Comparison of ENCODE assay signal across 19 mouse cellular contexts in genomic region chr4:132571190-132571589, GRCm38 (mm10). TPM values are rescaled to one million over a fixed set of nuclear protein-coding genes. Genes with fewer than 3 reads are reported as not detected.
A peak's percentile ranks its signal among the peaks of the same experiment; 100 is the strongest.
DNase-seq lines count a peak whose midpoint lies in the region; ATAC-seq and TF ChIP-seq lines count a peak whose summit lies in the region.
"Had no signal": no experiment of that assay in that cellular context is flagged by ENCODE, and none has a peak within 500 bp of the region (broad histone marks: within the 10 kb centered on the region; RNA-seq: fewer than 3 reads in every experiment).

No protein-coding gene starts in this region.

- no peaks in the 10 kb centered on the region for H3K4me1 ChIP-seq in liver, adult 2 months (ENCODE audit: control insufficient read depth, insufficient read depth, low read length)
- H3K4me1 ChIP-seq in liver, embryonic 11.5 days (replicated peaks; ENCODE audit: control insufficient read depth, insufficient read depth, low read length): no peaks in the 10 kb centered on the region
- peaks cover 15% of the 10 kb centered on the region; the same call in 1 of the 2 replicates for H3K4me1 ChIP-seq in lung, embryonic 16.5 days (replicated peaks; ENCODE audit: control insufficient read depth, insufficient read depth, low read length)
- H3K4me1 ChIP-seq: hindbrain, embryonic 13.5 days; limb, embryonic 12.5 days had no signal

- intact Hi-C loops in heart, postnatal 14 days (cut with DNase I): no loop called here

- H3K79me2 ChIP-seq in liver, adult 2 months (ENCODE audit: control insufficient read depth, insufficient read depth, low read length): no peaks in the 10 kb centered on the region
- peaks cover 100% of the 10 kb centered on the region for H3K79me2 ChIP-seq in macrophage (ENCODE audit: inconsistent target)

- peak; percentile 32 for DNase-seq in liver, adult 2 months (ENCODE audit: extremely low read depth, low read depth, low spot score)
- DNase-seq in liver, embryonic 11.5 days (ENCODE audit: low spot score): no peak
- DNase-seq in left cerebral cortex, adult 8-10 months (ENCODE audit: low spot score in 2 of 2): no peak
- DNase-seq in heart, postnatal 14 days: no peak
- DNase-seq in heart, adult 11 months: no peak
- DNase-seq: adrenal gland, adult 8-10 months; cerebellum, adult 8-10 months; heart, adult 18-20 months; layer of hippocampus, postnatal 36 days; liver, embryonic 13.5 days; thymus, postnatal 14 days had no signal

- H3K27ac ChIP-seq in liver, adult 2 months (replicated peaks; ENCODE audit: insufficient read depth, low read depth, low read length): peak overlapping the region; percentile 15; the same call in 1 of the 2 replicates
- H3K27ac ChIP-seq in liver, embryonic 11.5 days (ENCODE audit: low read depth, low read length): no peak overlapping the region
- peak overlapping the region; percentile 81 for H3K27ac ChIP-seq in lung, embryonic 16.5 days (ENCODE audit: low read length)
- peak overlapping the region; percentile 86 for H3K27ac ChIP-seq in macrophage
- H3K27ac ChIP-seq: forebrain, embryonic 13.5 days; heart, embryonic 13.5 days; hindbrain, embryonic 13.5 days; layer of hippocampus, adult 2 months; limb, embryonic 12.5 days; liver, embryonic 13.5 days had no signal

- no peak for TF ChIP-seq CTCF in liver, adult 2 months (IDR thresholded peaks at IDR 0.05; ENCODE audit: low read depth, low read length)

- TF ChIP-seq POLR2A in liver, adult 2 months (IDR thresholded peaks at IDR 0.05; ENCODE audit: extremely low read depth, insufficient read depth, low read length): no peak

- no peaks in the 10 kb centered on the region for H3K27me3 ChIP-seq in liver, adult 2 months (ENCODE audit: control insufficient read depth, insufficient read depth, low read length)
- no peaks in the 10 kb centered on the region for H3K27me3 ChIP-seq in liver, embryonic 11.5 days (replicated peaks; ENCODE audit: control insufficient read depth, insufficient read depth, low read length)
- H3K27me3 ChIP-seq in lung, embryonic 16.5 days (ENCODE audit: control insufficient read depth, insufficient read depth, low read depth, low read length): no peaks in the 10 kb centered on the region
- H3K27me3 ChIP-seq: forebrain, embryonic 13.5 days; heart, embryonic 13.5 days; hindbrain, embryonic 13.5 days; limb, embryonic 12.5 days; liver, embryonic 13.5 days had no signal

- no peak for ATAC-seq in liver, embryonic 11.5 days (replicated peaks; ENCODE audit: low FRiP score)
- ATAC-seq in lung, embryonic 16.5 days (ENCODE audit: low read depth): peak; percentile 51
- ATAC-seq: activated CD4-positive, CD25-positive, alpha-beta regulatory T cell, adult 4 months; forebrain, embryonic 13.5 days had no signal

- 88% methylated on average over 9 of the region's 9 CpGs for WGBS in liver, adult 2 months
- WGBS in liver, embryonic 11.5 days: 82% methylated on average over 9 of the region's 9 CpGs
- WGBS in lung, embryonic 16.5 days: 48% methylated on average over 9 of the region's 9 CpGs
- 43% methylated on average over 8 of the region's 9 CpGs for WGBS in macrophage (ENCODE audit: missing documents)

- H3K9me3 ChIP-seq in liver, embryonic 11.5 days (ENCODE audit: control insufficient read depth, low read length): no peaks in the 10 kb centered on the region
- peaks cover 2% of the 10 kb centered on the region; the same call in 1 of the 2 replicates for H3K9me3 ChIP-seq in lung, embryonic 16.5 days (ENCODE audit: control insufficient read depth, low read length)
- H3K9me3 ChIP-seq: forebrain, embryonic 13.5 days; heart, embryonic 13.5 days; hindbrain, embryonic 13.5 days; liver, embryonic 13.5 days had no signal

- no peak overlapping the region for H3K9ac ChIP-seq in liver, adult 2 months (ENCODE audit: low read depth, low read length)
- H3K9ac ChIP-seq in liver, embryonic 11.5 days (ENCODE audit: low read depth, low read length): no peak overlapping the region
- no peak overlapping the region for H3K9ac ChIP-seq in lung, embryonic 16.5 days (ENCODE audit: low read length)
- H3K9ac ChIP-seq: forebrain, embryonic 13.5 days; heart, embryonic 13.5 days; hindbrain, embryonic 13.5 days; limb, embryonic 12.5 days; liver, embryonic 13.5 days had no signal

- H3K4me2 ChIP-seq in liver, embryonic 11.5 days: no peak overlapping the region
- no peak overlapping the region for H3K4me2 ChIP-seq in lung, embryonic 16.5 days (ENCODE audit: low read depth, low read length)
- H3K4me2 ChIP-seq: forebrain, embryonic 13.5 days; heart, embryonic 13.5 days; hindbrain, embryonic 13.5 days; limb, embryonic 12.5 days; liver, embryonic 13.5 days had no signal

- H3K4me3 ChIP-seq in liver, adult 2 months (ENCODE audit: insufficient read depth, low read depth, low read length): no peak overlapping the region
- H3K4me3 ChIP-seq in liver, embryonic 11.5 days (ENCODE audit: low read depth, low read length): no peak overlapping the region
- H3K4me3 ChIP-seq in lung, embryonic 16.5 days (ENCODE audit: low read length): no peak overlapping the region
- no peak overlapping the region for H3K4me3 ChIP-seq in macrophage (ENCODE audit: inconsistent target)
- H3K4me3 ChIP-seq: forebrain, embryonic 13.5 days; heart, embryonic 13.5 days; hindbrain, embryonic 13.5 days; layer of hippocampus, adult 2 months; limb, embryonic 12.5 days; liver, embryonic 13.5 days had no signal

- H3K36me3 ChIP-seq in liver, adult 2 months (ENCODE audit: control insufficient read depth, insufficient read depth, low read length): no peaks in the 10 kb centered on the region
- no peaks in the 10 kb centered on the region for H3K36me3 ChIP-seq in liver, embryonic 11.5 days (ENCODE audit: control insufficient read depth, insufficient read depth, low read length)
- H3K36me3 ChIP-seq in lung, embryonic 16.5 days (ENCODE audit: control insufficient read depth, insufficient read depth, low read length): no peaks in the 10 kb centered on the region
- peaks cover 34% of the 10 kb centered on the region for H3K36me3 ChIP-seq in macrophage (ENCODE audit: inconsistent target)
- H3K36me3 ChIP-seq: heart, embryonic 13.5 days; hindbrain, embryonic 13.5 days; limb, embryonic 12.5 days; liver, embryonic 13.5 days had no signal

RNA-seq across cellular contexts. Expression of gene Ptafr, which starts 7.3 kb away (rescaled TPM):
- 1.0 and 1.3 TPM in 2 replicates for total RNA-seq in liver, adult 2 months (2014; rRNA removed)
- polyA plus RNA-seq in liver, adult 2 months (2012; rRNA removed): 0.73 and 1.0 TPM in 2 replicates
- 0.73 and 0.85 TPM in 2 replicates for polyA plus RNA-seq in liver, embryonic 11.5 days (2014; fragmentation: Nextera tagmentation; extraction: Ambion mirVana)
- polyA plus RNA-seq in lung, embryonic 16.5 days (2015; fragmentation: Nextera tagmentation; extraction: Ambion mirVana): 1.1 and 1.2 TPM in 2 replicates
- 100 to 1,000 TPM in 8 of 26 experiments, 10 to 100 TPM in 18; 34.4 to 232 (median 82.6) TPM for total RNA-seq in macrophage (2018; cell fraction: chromatin; rRNA removed)
- 100 to 1,000 TPM; 244 to 546 (median 327) TPM for total RNA-seq in macrophage (2018; cell fraction: cytosol; rRNA removed)
- 100 to 1,000 TPM; 101 to 544 (median 322) TPM for total RNA-seq in macrophage (2018; cell fraction: nucleus; rRNA removed)
- polyA plus RNA-seq in macrophage (2018): 102 to 269 TPM (median 231 TPM) in 3 replicates
- total RNA-seq in left cerebral cortex, adult 8-10 months (2022): 1 to 10 TPM; 1.1 to 3.0 (median 1.8) TPM
- total RNA-seq in heart, postnatal 14 days (2021): 1 to 10 TPM; 1.1 to 2.0 TPM

RNA-seq across cellular contexts. Expression of gene Dnajc8, which starts 35.8 kb away (rescaled TPM):
- 17.0 and 26.1 TPM in 2 replicates for total RNA-seq in liver, adult 2 months (2014; rRNA removed)
- polyA plus RNA-seq in liver, adult 2 months (2012; rRNA removed): 9.7 and 10.4 TPM in 2 replicates
- polyA plus RNA-seq in liver, embryonic 11.5 days (2014; fragmentation: Nextera tagmentation; extraction: Ambion mirVana): 241 and 245 TPM in 2 replicates
- polyA plus RNA-seq in lung, embryonic 16.5 days (2015; fragmentation: Nextera tagmentation; extraction: Ambion mirVana): 159 and 171 TPM in 2 replicates
- 100 to 1,000 TPM in 2 of 26 experiments, 10 to 100 TPM in 24; 42.8 to 106 (median 71.4) TPM for total RNA-seq in macrophage (2018; cell fraction: chromatin; rRNA removed)
- 100 to 1,000 TPM in 5 of 26 experiments, 10 to 100 TPM in 21; 78.3 to 119 (median 90.3) TPM for total RNA-seq in macrophage (2018; cell fraction: cytosol; rRNA removed)
- total RNA-seq in macrophage (2018; cell fraction: nucleus; rRNA removed): 10 to 100 TPM; 37.0 to 80.7 (median 58.0) TPM
- polyA plus RNA-seq in macrophage (2018): 98.0 to 366 TPM (median 125 TPM) in 3 replicates
- total RNA-seq in left cerebral cortex, adult 8-10 months (2022): 100 to 1,000 TPM in 2 of 4 experiments, 10 to 100 TPM in 2; 97.8 to 114 (median 101) TPM
- total RNA-seq in heart, postnatal 14 days (2021): 10 to 100 TPM; 50.2 to 51.7 TPM

RNA-seq across cellular contexts. Expression of gene Atpif1, which starts 37.7 kb away (rescaled TPM):
- 59.5 and 87.1 TPM in 2 replicates for total RNA-seq in liver, adult 2 months (2014; rRNA removed)
- 25.9 and 26.2 TPM in 2 replicates for polyA plus RNA-seq in liver, adult 2 months (2012; rRNA removed)
- 1,813 and 1,952 TPM in 2 replicates for polyA plus RNA-seq in liver, embryonic 11.5 days (2014; fragmentation: Nextera tagmentation; extraction: Ambion mirVana)
- polyA plus RNA-seq in lung, embryonic 16.5 days (2015; fragmentation: Nextera tagmentation; extraction: Ambion mirVana): 976 and 986 TPM in 2 replicates
- 100 to 1,000 TPM in 2 of 26 experiments, 10 to 100 TPM in 24; 20.4 to 119 (median 53.5) TPM for total RNA-seq in macrophage (2018; cell fraction: chromatin; rRNA removed)
- total RNA-seq in macrophage (2018; cell fraction: cytosol; rRNA removed): 100 to 1,000 TPM; 377 to 989 (median 481) TPM
- 100 to 1,000 TPM in 15 of 26 experiments, 10 to 100 TPM in 11; 59.3 to 224 (median 111) TPM for total RNA-seq in macrophage (2018; cell fraction: nucleus; rRNA removed)
- 516 to 719 TPM (median 630 TPM) in 3 replicates for polyA plus RNA-seq in macrophage (2018)
- total RNA-seq in left cerebral cortex, adult 8-10 months (2022): 100 to 1,000 TPM; 377 to 510 (median 435) TPM
- 100 to 1,000 TPM; 399 to 455 TPM for total RNA-seq in heart, postnatal 14 days (2021)

Comparison
In these comparisons a context has a peak if more than half of its experiments do, and no peak if none do; other contexts are left out.
1. RNA of gene Atpif1, which starts 37.7 kb away (polyA plus RNA-seq): 1,813 to 1,952 TPM in liver, embryonic 11.5 days, 976 to 986 TPM in lung, embryonic 16.5 days and 516 to 719 TPM in macrophage; 25.9 to 26.2 TPM in liver, adult 2 months; every median in the first group is over 10 times any median in the second.
2. RNA of gene Ptafr, which starts 7.3 kb away (polyA plus RNA-seq): 102 to 269 TPM in macrophage; 1.1 to 1.2 TPM in lung, embryonic 16.5 days, 0.73 to 1.0 TPM in liver, adult 2 months and 0.73 to 0.85 TPM in liver, embryonic 11.5 days; every median in the first group is over 10 times any median in the second.